13 mouse cellular contexts compared by ENCODE assay signal in the genomic region with DNA sequence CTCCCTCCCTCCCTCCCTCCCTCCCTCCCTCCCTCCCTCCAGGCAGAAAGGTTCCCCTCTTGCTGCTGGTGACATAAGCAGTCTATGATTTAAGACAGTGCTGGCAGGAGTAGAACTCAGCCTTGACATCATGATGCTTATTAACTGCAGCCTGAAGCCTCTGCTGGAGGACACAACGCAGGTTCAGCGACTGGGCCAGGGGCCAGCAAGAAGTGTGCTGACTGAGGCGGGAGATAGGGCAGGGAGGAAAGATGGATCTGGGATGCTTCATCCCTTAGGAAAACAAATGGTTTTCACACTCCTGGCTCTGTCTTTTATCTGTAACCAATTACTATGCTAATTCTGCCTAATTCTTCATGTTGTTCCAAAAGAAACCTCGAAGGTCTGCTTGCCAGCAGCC.
DNase-seq lines count a peak whose midpoint lies in the region; ATAC-seq and TF ChIP-seq lines count a peak whose summit lies in the region.
"Had no signal": no experiment of that assay in that cellular context is flagged by ENCODE, and none has a peak within 500 bp of the region (broad histone marks: within the 10 kb centered on the region; RNA-seq: fewer than 3 reads in every experiment).

No protein-coding gene starts in this region.

- no peak overlapping the region for H3K27ac ChIP-seq in hindbrain, postnatal 0 days
- no peak overlapping the region for H3K27ac ChIP-seq in hindbrain, embryonic 10.5 days
- no peak overlapping the region for H3K27ac ChIP-seq in midbrain, embryonic 13.5 days
- H3K27ac ChIP-seq in thymus, adult 2 months (ENCODE audit: control insufficient read depth, insufficient read depth, low read length) = no peak overlapping the region
- H3K27ac ChIP-seq: embryonic facial prominence, embryonic 12.5 days; limb, embryonic 13.5 days; macrophage; neural tube, embryonic 12.5 days had no signal

- no peaks in the 10 kb centered on the region for H3K36me3 ChIP-seq in hindbrain, postnatal 0 days (ENCODE audit: insufficient read depth, low read length)
- H3K36me3 ChIP-seq in hindbrain, embryonic 10.5 days = no peaks in the 10 kb centered on the region
- no peaks in the 10 kb centered on the region for H3K36me3 ChIP-seq in midbrain, embryonic 13.5 days
- no peaks in the 10 kb centered on the region for H3K36me3 ChIP-seq in thymus, adult 2 months (ENCODE audit: control insufficient read depth, insufficient read depth, low read length)
- H3K36me3 ChIP-seq: embryonic facial prominence, embryonic 12.5 days; limb, embryonic 13.5 days; neural tube, embryonic 12.5 days had no signal

- TF ChIP-seq POLR2A in thymus, adult 2 months (IDR thresholded peaks at IDR 0.05; ENCODE audit: control insufficient read depth, extremely low read depth, insufficient read depth, low read length, poor library complexity) = no peak

- no peak overlapping the region for H3K4me2 ChIP-seq in hindbrain, postnatal 0 days (ENCODE audit: low read depth, low read length)
- no peak overlapping the region for H3K4me2 ChIP-seq in midbrain, embryonic 13.5 days (replicated peaks)
- H3K4me2 ChIP-seq: embryonic facial prominence, embryonic 12.5 days; limb, embryonic 13.5 days; neural tube, embryonic 12.5 days had no signal

- no peak for TF ChIP-seq CTCF in hindbrain, postnatal 0 days (IDR thresholded peaks at IDR 0.05; ENCODE audit: low read depth)
- TF ChIP-seq CTCF in thymus, adult 2 months (IDR thresholded peaks at IDR 0.05; ENCODE audit: borderline replicate concordance, control insufficient read depth, extremely low read depth, insufficient read depth, low read length, poor library complexity) = no peak

- 22% methylated on average over 4 of the region's 4 CpGs for WGBS in hindbrain, postnatal 0 days
- 39% methylated on average over 4 of the region's 4 CpGs for WGBS in hindbrain, embryonic 10.5 days
- 30% methylated on average over 4 of the region's 4 CpGs for WGBS in midbrain, embryonic 13.5 days
- 89% methylated on average over 4 of the region's 4 CpGs for WGBS in thymus, adult 2 months

- peak; percentile 39 for DNase-seq in hindbrain, postnatal 0 days (ENCODE audit: low spot score)
- no peak for DNase-seq in hindbrain, embryonic 10.5 days (ENCODE audit: low spot score)
- peak; percentile 17 for DNase-seq in NIH3T3 (ENCODE audit: low read depth)
- peak; percentile 82 to 84 for DNase-seq in adrenal gland, adult (ENCODE audit: inconsistent age in 2 of 2, low spot score in 1 of 2)
- no peak for DNase-seq in thymus, adult 2 months
- DNase-seq in right cerebral cortex, adult 2 months (ENCODE audit: low spot score in 2 of 2) = no peak
- DNase-seq: cerebellum, adult 18-20 months; right cerebral cortex, postnatal 4 days had no signal

- no peak overlapping the region for H3K9ac ChIP-seq in hindbrain, postnatal 0 days (replicated peaks; ENCODE audit: low read length)
- no peak overlapping the region for H3K9ac ChIP-seq in midbrain, embryonic 13.5 days (replicated peaks)
- H3K9ac ChIP-seq: embryonic facial prominence, embryonic 12.5 days; limb, embryonic 13.5 days; neural tube, embryonic 12.5 days had no signal

- no peaks in the 10 kb centered on the region for H3K27me3 ChIP-seq in hindbrain, postnatal 0 days (ENCODE audit: insufficient read depth, low read length)
- 0 out of 2 replicates have a peak, but pooled peaks cover 4% of the 10 kb centered on the region for H3K27me3 ChIP-seq in hindbrain, embryonic 10.5 days (ENCODE audit: insufficient read depth, poor library complexity, severe bottlenecking)
- no peaks in the 10 kb centered on the region for H3K27me3 ChIP-seq in midbrain, embryonic 13.5 days
- no peaks in the 10 kb centered on the region for H3K27me3 ChIP-seq in thymus, adult 2 months (ENCODE audit: control insufficient read depth, insufficient read depth, low read length)
- H3K27me3 ChIP-seq: neural tube, embryonic 12.5 days had no signal

- H3K4me1 ChIP-seq in hindbrain, postnatal 0 days (ENCODE audit: insufficient read depth, low read length) = no peaks in the 10 kb centered on the region
- 0 out of 2 replicates have a peak, but pooled peaks cover 13% of the 10 kb centered on the region for H3K4me1 ChIP-seq in hindbrain, embryonic 10.5 days (replicated peaks)
- peaks cover 15% of the 10 kb centered on the region for H3K4me1 ChIP-seq in midbrain, embryonic 13.5 days (replicated peaks)
- H3K4me1 ChIP-seq in thymus, adult 2 months (replicated peaks; ENCODE audit: control insufficient read depth, insufficient read depth, low read length) = no peaks in the 10 kb centered on the region

- no peak overlapping the region for H3K4me3 ChIP-seq in hindbrain, postnatal 0 days (ENCODE audit: low read length)
- no peak overlapping the region for H3K4me3 ChIP-seq in hindbrain, embryonic 10.5 days
- H3K4me3 ChIP-seq in midbrain, embryonic 13.5 days (replicated peaks) = no peak overlapping the region
- H3K4me3 ChIP-seq in thymus, adult 2 months (ENCODE audit: control insufficient read depth, insufficient read depth, low read length) = no peak overlapping the region
- H3K4me3 ChIP-seq: embryonic facial prominence, embryonic 12.5 days; limb, embryonic 13.5 days; neural tube, embryonic 12.5 days had no signal

- ATAC-seq in hindbrain, postnatal 0 days = peak; percentile 36; the same call in 1 of the 2 replicates
- ATAC-seq in midbrain, embryonic 13.5 days = peak; percentile 46

- H3K9me3 ChIP-seq in hindbrain, postnatal 0 days (ENCODE audit: low read length) = no peaks in the 10 kb centered on the region
- H3K9me3 ChIP-seq in hindbrain, embryonic 10.5 days = no peaks in the 10 kb centered on the region
- H3K9me3 ChIP-seq in midbrain, embryonic 13.5 days = no peaks in the 10 kb centered on the region
- H3K9me3 ChIP-seq: embryonic facial prominence, embryonic 12.5 days; limb, embryonic 13.5 days; neural tube, embryonic 12.5 days had no signal

Comparison
In these comparisons a context has a peak if more than half of its experiments do, and no peak if none do; other contexts are left out.
1. DNase-seq: peak in hindbrain, postnatal 0 days (single experiment), NIH3T3 (single experiment) and adrenal gland, adult (2 of 2); none in hindbrain, embryonic 10.5 days (single experiment), thymus, adult 2 months (single experiment) and right cerebral cortex, adult 2 months (0 of 2).